Mouse (Mus musculus) myocyte (in vitro differentiated cells): ENCODE measurements around the gene Syn3.

Experiments
- POLR2AphosphoS2 ChIP-seq: IDR thresholded peaks from one replicate; pipeline ENCODE4 v1.6.1; 2011; ENCODE audit warnings: low read depth, control low read depth; ENCODE audit not compliant: insufficient read length
- REST ChIP-seq: IDR thresholded peaks from one replicate; pipeline ENCODE4 v1.6.1; 2011; ENCODE audit warnings: mild to moderate bottlenecking, control low read depth, moderate library complexity; ENCODE audit not compliant: insufficient read depth, insufficient read length

- TF ChIP-seq POLR2AphosphoS2 (no peak), REST (no peak)
These were observed 39.1 kb downstream of the Syn3 start for GRCm38 (mm10) chr10:86459643-86460042.
